Mouse (Mus musculus): Measurements from ENCODE around the gene Tifab. TPM values are rescaled to one million over a fixed set of nuclear protein-coding genes. Genes with fewer than 3 reads are reported as not detected.
A peak's percentile ranks its signal among the peaks of the same experiment; 100 is the strongest.
"Not testable (repeated sequence)": the region's sequence is repeated elsewhere in the genome, so short reads cannot be mapped to it uniquely, and the experiment has no call there.

Tifab gene
- 1 to 10 TPM; 1.3 to 1.7 TPM for total RNA-seq (2021)

GRCm38 (mm10) chr13:56178416-56179035, at the start of gene Tifab:
Tifab (minus strand) TSS chr13:56178885.
- intact Hi-C loops (cut with DNase I) = no loop called here
- DNase-seq = peak in 1 of 2 experiments; percentile 18

GRCm38 (mm10) chr13:56226175-56226954, 47.7 kb upstream of the Tifab start:
- intact Hi-C loops (cut with DNase I) = no loop called here
- DNase-seq = no peak

- DNase-seq = no peak
- intact Hi-C loops (cut with DNase I) = no loop called here
Observed at GRCm38 (mm10) chr13:56223625-56224024, 44.9 kb upstream of the Tifab start.

GRCm38 (mm10) chr13:56222849-56223246, 44.2 kb upstream of the Tifab start:
- intact Hi-C loops (cut with DNase I) = no loop called here
- DNase-seq = no peak

GRCm38 (mm10) chr13:56221995-56222848, 43.5 kb upstream of the Tifab start:
- DNase-seq = peak; percentile 8 to 17

GRCm38 (mm10) chr13:56221129-56221910, 42.6 kb upstream of the Tifab start:
- intact Hi-C loops (cut with DNase I) = no loop called here
- no peak for DNase-seq

More at GRCm38 (mm10) chr13:56221995-56222848, 43.5 kb upstream of the Tifab start:
- intact Hi-C loops (cut with DNase I) = no loop called here

GRCm38 (mm10) chr13:56219254-56219653, 40.6 kb upstream of the Tifab start:
- no peak for DNase-seq
- intact Hi-C loops (cut with DNase I) = no loop called here

- intact Hi-C loops (cut with DNase I) = no loop called here
- no peak for DNase-seq
Observed at GRCm38 (mm10) chr13:56216090-56216489, 37.4 kb upstream of the Tifab start.

GRCm38 (mm10) chr13:56214633-56215032, 35.9 kb upstream of the Tifab start:
- DNase-seq = no peak
- intact Hi-C loops (cut with DNase I) = no loop called here

- intact Hi-C loops (cut with DNase I) = no loop called here
- DNase-seq = no peak
Observed at GRCm38 (mm10) chr13:56209067-56209411, 30.4 kb upstream of the Tifab start.

- intact Hi-C loops (cut with DNase I) = no loop called here
- no peak for DNase-seq
Observed at GRCm38 (mm10) chr13:56208225-56209066, 29.8 kb upstream of the Tifab start.

GRCm38 (mm10) chr13:56199506-56199905, 20.8 kb upstream of the Tifab start:
- no peak for DNase-seq
- intact Hi-C loops (cut with DNase I) = no loop called here

- DNase-seq = peak; percentile 84 to 87
- intact Hi-C loops (cut with DNase I) = loop anchor here (1.0 to 2.0 kb wide), 2 partner anchors 69 to 231 kb away; no protein-coding TSS in a partner anchor
Observed at GRCm38 (mm10) chr13:56197473-56198266, 19.0 kb upstream of the Tifab start.

GRCm38 (mm10) chr13:56197031-56197430, 18.3 kb upstream of the Tifab start:
- intact Hi-C loops (cut with DNase I) = loop anchor here (1.0 to 2.0 kb wide), 2 partner anchors 69 to 232 kb away; no protein-coding TSS in a partner anchor
- no peak for DNase-seq

- intact Hi-C loops (cut with DNase I) = loop anchor here (2.0 kb wide), 1 partner anchor 233 kb away; no protein-coding TSS in a partner anchor
- DNase-seq = not testable (repeated sequence)
Observed at GRCm38 (mm10) chr13:56195824-56196223, 17.1 kb upstream of the Tifab start.

- intact Hi-C loops (cut with DNase I) = loop anchor here (5.0 kb wide), 1 partner anchor 47 kb away; no protein-coding TSS in a partner anchor
- not testable (repeated sequence) for DNase-seq
Observed at GRCm38 (mm10) chr13:56194181-56194580, 15.5 kb upstream of the Tifab start.

GRCm38 (mm10) chr13:56191225-56191624, 12.5 kb upstream of the Tifab start:
- peak; percentile 47 to 69 for DNase-seq
- intact Hi-C loops (cut with DNase I) = loop anchor here (5.0 kb wide), 1 partner anchor 44 kb away; no protein-coding TSS in a partner anchor

GRCm38 (mm10) chr13:56189688-56190087, 11.0 kb upstream of the Tifab start:
- no peak for DNase-seq
- intact Hi-C loops (cut with DNase I) = loop anchor here (5.0 kb wide), 1 partner anchor 42 kb away; no protein-coding TSS in a partner anchor

All from heart, postnatal 36 days (tissue).